8 mouse cellular contexts compared by ENCODE assay signal in the genomic region with DNA sequence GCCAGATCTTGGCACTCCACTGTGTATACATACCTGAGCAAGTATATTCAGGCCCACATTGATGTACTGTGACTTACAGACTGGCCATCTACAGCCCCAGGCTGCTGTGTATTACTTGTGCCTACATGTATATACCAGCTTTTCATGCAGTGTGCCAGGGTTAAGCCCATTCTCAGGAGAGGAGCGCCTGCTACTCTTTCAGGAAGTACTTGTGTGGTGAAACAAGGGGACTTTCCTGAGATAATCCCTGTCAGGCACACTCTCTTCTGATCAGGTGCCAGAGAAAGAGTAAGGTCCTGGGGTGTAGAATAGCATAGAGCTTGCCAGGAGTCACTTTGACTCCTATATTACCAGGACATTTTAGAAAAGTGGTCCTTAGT. TPM values are rescaled to one million over a fixed set of nuclear protein-coding genes. Genes with fewer than 3 reads are reported as not detected.
DNase-seq lines count a peak whose midpoint lies in the region; ATAC-seq and TF ChIP-seq lines count a peak whose summit lies in the region.

No protein-coding gene starts in this region.

- peaks cover 21% of the 10 kb centered on the region for H3K4me1 ChIP-seq in bone marrow macrophage, adult 2 months (ENCODE audit: control insufficient read depth, insufficient read depth, low read length)
- H3K4me1 ChIP-seq in hindbrain, embryonic 10.5 days (replicated peaks), result peaks cover 21% of the 10 kb centered on the region

- peaks cover 31% of the 10 kb centered on the region for H3K36me3 ChIP-seq in hindbrain, embryonic 10.5 days

- TF ChIP-seq CTCF in gastrocnemius, adult 2 months (IDR thresholded peaks at IDR 0.05), result no peak
- TF ChIP-seq CTCF in bone marrow macrophage, adult 2 months (IDR thresholded peaks at IDR 0.05; ENCODE audit: low read depth, low read length), result no peak

- H3K4me3 ChIP-seq in gastrocnemius, adult 2 months, result peak overlapping the region; percentile 100
- H3K4me3 ChIP-seq in bone marrow macrophage, adult 2 months (ENCODE audit: insufficient read depth, low read length), result peak overlapping the region; percentile 73; the same call in 1 of the 2 replicates
- H3K4me3 ChIP-seq in hindbrain, embryonic 10.5 days, result peak overlapping the region; percentile 98

- whole genome bisulfite sequencing in hindbrain, embryonic 10.5 days, result 90% methylated on average over 1 of the region's 1 CpGs

- TF ChIP-seq POLR2A in bone marrow macrophage, adult 2 months (IDR thresholded peaks at IDR 0.05; ENCODE audit: borderline replicate concordance, low read depth, low read length), result no peak

- intact Hi-C loops in gastrocnemius, adult 2 months (cut with DNase I), result loop anchor here (5.0 to 10.0 kb wide), 2 partner anchors 52 to 75 kb away; no protein-coding TSS in a partner anchor

- no peak for DNase-seq in gastrocnemius, adult 2 months
- no peak for DNase-seq in gastrocnemius, adult 8-10 months (ENCODE audit: low spot score in 2 of 2)
- DNase-seq in hindbrain, embryonic 10.5 days (ENCODE audit: low spot score), result no peak
- DNase-seq in gastrocnemius, postnatal 4 days (ENCODE audit: low spot score in 2 of 2), result no peak
- no peak for DNase-seq in right cerebral cortex, adult 2 months (ENCODE audit: low spot score in 2 of 2)
- no peak for DNase-seq in frontal cortex, postnatal 10 days (ENCODE audit: low spot score in 2 of 2)

- H3K27me3 ChIP-seq in hindbrain, embryonic 10.5 days (ENCODE audit: insufficient read depth, poor library complexity, severe bottlenecking), result peaks cover 6% of the 10 kb centered on the region; the same call in 1 of the 2 replicates

- H3K27ac ChIP-seq in gastrocnemius, adult 2 months, result peak overlapping the region; percentile 94
- peak overlapping the region; percentile 45 for H3K27ac ChIP-seq in bone marrow macrophage, adult 2 months (ENCODE audit: insufficient read depth, low read depth, low read length)
- H3K27ac ChIP-seq in hindbrain, embryonic 10.5 days, result peak overlapping the region; percentile 96

- H3K9me3 ChIP-seq in hindbrain, embryonic 10.5 days, result no peaks in the 10 kb centered on the region

- peak; percentile 23 for ATAC-seq in megakaryocyte, adult 5-6 weeks (ENCODE audit: poor library complexity, severe bottlenecking)

RNA-seq across cellular contexts. Expression of a gene that starts 0.4 kb away (rescaled TPM):
- 10 to 100 TPM; 15.0 to 17.7 TPM for total RNA-seq in gastrocnemius, adult 2 months (2021)
- 10 to 100 TPM; 13.8 to 21.0 (median 16.3) TPM for total RNA-seq in gastrocnemius, adult 8-10 months (2022)
- 17.3 and 18.1 TPM in 2 replicates for polyA plus RNA-seq in bone marrow macrophage, adult 2 months (2012; ENCODE audit: insufficient read depth, insufficient read length, missing spikeins)
- 56.1 and 56.9 TPM in 2 replicates for polyA plus RNA-seq in hindbrain, embryonic 10.5 days (2016; fragmentation: Nextera tagmentation; extraction: Ambion mirVana)
- total RNA-seq in megakaryocyte, adult 5-6 weeks (2015), result 26.7 and 29.4 TPM in 2 replicates
- total RNA-seq in megakaryocyte, adult 5-6 weeks (2017), result 10.9 and 12.8 TPM in 2 replicates
- total RNA-seq in gastrocnemius, postnatal 4 days (2021), result 10 to 100 TPM; 27.0 to 31.3 TPM

RNA-seq across cellular contexts. Expression of a gene that starts 1.5 kb away (rescaled TPM):
- 1 to 10 TPM; 1.7 to 2.5 TPM for total RNA-seq in gastrocnemius, adult 2 months (2021)
- 1 to 10 TPM; 1.3 to 2.7 (median 2.2) TPM for total RNA-seq in gastrocnemius, adult 8-10 months (2022)
- 3.6 and 6.2 TPM in 2 replicates for polyA plus RNA-seq in bone marrow macrophage, adult 2 months (2012; ENCODE audit: insufficient read depth, insufficient read length, missing spikeins)
- polyA plus RNA-seq in hindbrain, embryonic 10.5 days (2016; fragmentation: Nextera tagmentation; extraction: Ambion mirVana), result 29.5 and 41.3 TPM in 2 replicates
- 0.16 and 0.33 TPM in 2 replicates for total RNA-seq in megakaryocyte, adult 5-6 weeks (2015)
- total RNA-seq in megakaryocyte, adult 5-6 weeks (2017), result 1.0 and 1.3 TPM in 2 replicates
- 10 to 100 TPM; 13.4 to 15.3 TPM for total RNA-seq in gastrocnemius, postnatal 4 days (2021)

RNA-seq across cellular contexts. Expression of a gene that starts 19.6 kb away (rescaled TPM):
- total RNA-seq in gastrocnemius, adult 2 months (2021), result 100 to 1,000 TPM; 104 to 171 TPM
- total RNA-seq in gastrocnemius, adult 8-10 months (2022), result 100 to 1,000 TPM; 112 to 139 (median 128) TPM
- 2.7 and 3.4 TPM in 2 replicates for polyA plus RNA-seq in bone marrow macrophage, adult 2 months (2012; ENCODE audit: insufficient read depth, insufficient read length, missing spikeins)
- polyA plus RNA-seq in hindbrain, embryonic 10.5 days (2016; fragmentation: Nextera tagmentation; extraction: Ambion mirVana), result 40.8 and 41.0 TPM in 2 replicates
- 0.13 and 0.73 TPM in 2 replicates for total RNA-seq in megakaryocyte, adult 5-6 weeks (2015)
- total RNA-seq in megakaryocyte, adult 5-6 weeks (2017), result 0.33 and 0.37 TPM in 2 replicates
- 100 to 1,000 TPM; 180 to 191 TPM for total RNA-seq in gastrocnemius, postnatal 4 days (2021)

RNA-seq across cellular contexts. Expression of a gene that starts 23.6 kb away (rescaled TPM):
- not detected for total RNA-seq in gastrocnemius, adult 2 months (2021)
- total RNA-seq in gastrocnemius, adult 8-10 months (2022), result not detected
- polyA plus RNA-seq in bone marrow macrophage, adult 2 months (2012; ENCODE audit: insufficient read depth, insufficient read length, missing spikeins), result not detected in 2 replicates
- not detected in 2 replicates for polyA plus RNA-seq in hindbrain, embryonic 10.5 days (2016; fragmentation: Nextera tagmentation; extraction: Ambion mirVana)
- not detected in 2 replicates for total RNA-seq in megakaryocyte, adult 5-6 weeks (2015)
- total RNA-seq in megakaryocyte, adult 5-6 weeks (2017), result not detected in 2 replicates
- total RNA-seq in gastrocnemius, postnatal 4 days (2021), result not detected

RNA-seq across cellular contexts. Expression of a gene that starts 30.5 kb away (rescaled TPM):
- total RNA-seq in gastrocnemius, adult 2 months (2021), result 100 to 1,000 TPM; 124 TPM
- 100 to 1,000 TPM; 118 to 134 (median 128) TPM for total RNA-seq in gastrocnemius, adult 8-10 months (2022)
- polyA plus RNA-seq in bone marrow macrophage, adult 2 months (2012; ENCODE audit: insufficient read depth, insufficient read length, missing spikeins), result 86.8 and 87.1 TPM in 2 replicates
- polyA plus RNA-seq in hindbrain, embryonic 10.5 days (2016; fragmentation: Nextera tagmentation; extraction: Ambion mirVana), result 86.5 and 87.8 TPM in 2 replicates
- 29.3 and 33.2 TPM in 2 replicates for total RNA-seq in megakaryocyte, adult 5-6 weeks (2015)
- 34.8 and 36.3 TPM in 2 replicates for total RNA-seq in megakaryocyte, adult 5-6 weeks (2017)
- 100 to 1,000 TPM; 107 to 126 TPM for total RNA-seq in gastrocnemius, postnatal 4 days (2021)

Comparison
In these comparisons a context has a peak if more than half of its experiments do, and no peak if none do; other contexts are left out.
1. H3K27ac ChIP-seq: peak in every context shown above with its lines; median percentile 96 in hindbrain, embryonic 10.5 days; 94 in gastrocnemius, adult 2 months; 45 in bone marrow macrophage, adult 2 months.
2. RNA of a gene that starts 19.6 kb away (total RNA-seq): 180 to 191 TPM in gastrocnemius, postnatal 4 days, 104 to 171 TPM in gastrocnemius, adult 2 months and 112 to 139 TPM in gastrocnemius, adult 8-10 months; 0.13 to 0.73 TPM in megakaryocyte, adult 5-6 weeks; every median in the first group is over 10 times any median in the second.
3. Peak in every context shown above with its lines, with median percentiles within 50 percentile points of each other: H3K4me3 ChIP-seq.